Mouse (Mus musculus) forebrain, embryonic 16.5 days (tissue): Measurements from ENCODE around the gene Olfr1280. TPM values are rescaled to one million over a fixed set of nuclear protein-coding genes. Genes with fewer than 3 reads are reported as not detected.

Experiments
- polyA plus RNA-seq: library from polyadenylated mRNA; unstranded; fragments of >200 nt; fragmentation: Nextera tagmentation; extraction: Ambion mirVana; gene quantifications from 2 replicates; pipeline ENCODE4 v1.2.1, GENCODE M21; 2015

The Olfr1280 gene
- polyA plus RNA-seq, 1 experiment from 2014 or later = not detected

Other genes starting within 250 kb of the Olfr1280 start
- not detected in 2 replicates for gene Gm13941, start 208.0 kb upstream of the Olfr1280 start, polyA plus RNA-seq
- not detected in 2 replicates for gene Gm15130, start 161.1 kb upstream of the Olfr1280 start, polyA plus RNA-seq
- gene 4930430A15Rik, start 84.4 kb upstream of the Olfr1280 start, polyA plus RNA-seq = not detected in 2 replicates
- gene Olfr1275, start 78.7 kb upstream of the Olfr1280 start, polyA plus RNA-seq = not detected in 2 replicates
- not detected in 2 replicates for gene Olfr1276, start 59.5 kb upstream of the Olfr1280 start, polyA plus RNA-seq
- not detected in 2 replicates for gene Olfr1277, start 39.9 kb upstream of the Olfr1280 start, polyA plus RNA-seq
- gene Olfr1278, start 23.9 kb upstream of the Olfr1280 start, polyA plus RNA-seq = not detected in 2 replicates
- not detected in 2 replicates for gene Olfr1279, start 13.4 kb upstream of the Olfr1280 start, polyA plus RNA-seq
- not detected in 2 replicates for gene Olfr1281, start 12.5 kb downstream of the Olfr1280 start, polyA plus RNA-seq
- not detected in 2 replicates for gene Olfr1282, start 22.1 kb downstream of the Olfr1280 start, polyA plus RNA-seq
- not detected in 2 replicates for gene Olfr1283, start 52.8 kb downstream of the Olfr1280 start, polyA plus RNA-seq
- gene Olfr1284, start 61.5 kb downstream of the Olfr1280 start, polyA plus RNA-seq = not detected in 2 replicates
- not detected in 2 replicates for gene Olfr1286, start 109.1 kb downstream of the Olfr1280 start, polyA plus RNA-seq
- gene Olfr1287, start 135.1 kb downstream of the Olfr1280 start, polyA plus RNA-seq = not detected in 2 replicates
- not detected in 2 replicates for gene Olfr1288, start 160.1 kb downstream of the Olfr1280 start, polyA plus RNA-seq
- gene Olfr1289, start 166.8 kb downstream of the Olfr1280 start, polyA plus RNA-seq = not detected in 2 replicates
- gene Olfr1290, start 179.8 kb downstream of the Olfr1280 start, polyA plus RNA-seq = not detected in 2 replicates
- gene Olfr1291-ps1, start 183.2 kb downstream of the Olfr1280 start, polyA plus RNA-seq = not detected in 2 replicates
- not detected in 2 replicates for gene Olfr1293-ps, start 211.2 kb downstream of the Olfr1280 start, polyA plus RNA-seq
- not detected in 2 replicates for gene Olfr1294, start 226.3 kb downstream of the Olfr1280 start, polyA plus RNA-seq